Mouse (Mus musculus) thymus, adult 2 months (tissue): ENCODE data around the gene Carns1. TPM values are rescaled to one million over a fixed set of nuclear protein-coding genes. Genes with fewer than 3 reads are reported as not detected.

Experiments used
- DNase-seq: peaks from one replicate; pipeline ENCODE4 v3.0.0; 2021
- H3K27ac ChIP-seq: fragments of 200-500 bp; 2 replicates; pipeline ENCODE4 v1.5.1; 2012; ENCODE audit warnings: low read length, control low read depth; ENCODE audit not compliant: control insufficient read depth, insufficient read depth
- H3K27me3 ChIP-seq: fragments of 200-500 bp; 2 replicates; pipeline ENCODE4 v1.6.1; 2012; ENCODE audit warnings: mild to moderate bottlenecking, low read length, moderate library complexity, mixed read lengths; ENCODE audit not compliant: control insufficient read depth, insufficient read depth
- H3K36me3 ChIP-seq: fragments of 200-500 bp; 2 replicates; pipeline ENCODE4 v1.6.1; 2012; ENCODE audit warnings: mild to moderate bottlenecking, low read length, moderate library complexity; ENCODE audit not compliant: control insufficient read depth, insufficient read depth
- H3K4me1 ChIP-seq: fragments of 200-500 bp; replicated peaks from 2 replicates; pipeline ENCODE4 v1.6.1; 2012; ENCODE audit warnings: low read length; ENCODE audit not compliant: control insufficient read depth, insufficient read depth
- H3K4me3 ChIP-seq: fragments of 200-500 bp; 2 replicates; pipeline ENCODE4 v1.5.1; 2012; ENCODE audit warnings: mild to moderate bottlenecking, low read length, control low read depth, moderate library complexity; ENCODE audit not compliant: control insufficient read depth, insufficient read depth
- CTCF ChIP-seq: fragments of 200-500 bp; IDR thresholded peaks from 2 replicates; pipeline ENCODE4 v1.5.1; 2012; ENCODE audit warnings: mild to moderate bottlenecking, control low read depth, low read length, moderate library complexity, borderline replicate concordance; ENCODE audit not compliant: control insufficient read depth, poor library complexity, insufficient read depth; ENCODE audit errors: extremely low read depth
- POLR2A ChIP-seq: fragments of 200-500 bp; IDR thresholded peaks from 2 replicates; pipeline ENCODE4 v1.6.1; 2012; ENCODE audit warnings: mild to moderate bottlenecking, low read length, control low read depth, moderate library complexity; ENCODE audit not compliant: control insufficient read depth, poor library complexity, insufficient read depth; ENCODE audit errors: extremely low read depth
- WGBS: fragments of 180-500 bp; shearing (Covaris S2); methylation state at CpG from one replicate; pipeline ENCODE4 v1.1.7; 2018; 5-methylcytosine and 5-hydroxymethylcytosine counted together
- polyA plus RNA-seq: library from polyadenylated mRNA; depleted of rRNA; stranded (reverse); fragments of >200 nt; gene quantifications from 2 replicates; pipeline ENCODE4 v1.2.3, GENCODE M21; 2012

Gene Carns1
- polyA plus RNA-seq, 1 experiment = 95.5 TPM

GRCm38 (mm10) chr19:4217855-4218254 lies 42.6 kb upstream of the Carns1 start:
- no peak for DNase-seq
- H3K4me3 ChIP-seq = no peak overlapping the region
- H3K27ac ChIP-seq = no peak overlapping the region
- H3K27me3 ChIP-seq = peaks cover 27% of the 10 kb centered on the region
- no peak for TF ChIP-seq CTCF
- no peak for TF ChIP-seq POLR2A
- peaks cover 63% of the 10 kb centered on the region for H3K4me1 ChIP-seq
- H3K36me3 ChIP-seq = no peaks in the 10 kb centered on the region
- 80% methylated on average over 3 of the region's 3 CpGs for WGBS

- Histone ChIP-seq H3K27ac (no peak overlapping the region), H3K4me1 (peaks cover 58% of the 10 kb centered on the region), H3K36me3 (no peaks in the 10 kb centered on the region), H3K4me3 (no peak overlapping the region), H3K27me3 (peaks cover 27% of the 10 kb centered on the region)
- no peak for TF ChIP-seq POLR2A
- no peak for TF ChIP-seq CTCF
- WGBS = 65% methylated on average over 5 of the region's 5 CpGs
- DNase-seq = no peak
Measured at GRCm38 (mm10) chr19:4217140-4217539, 41.9 kb upstream of the Carns1 start.

GRCm38 (mm10) chr19:4216041-4216685 lies 40.9 kb upstream of the Carns1 start:
- TF ChIP-seq CTCF (no peak), POLR2A (no peak)
- Histone ChIP-seq H3K4me3 (no peak overlapping the region), H3K36me3 (no peaks in the 10 kb centered on the region), H3K4me1 (peaks cover 49% of the 10 kb centered on the region), H3K27me3 (peaks cover 27% of the 10 kb centered on the region), H3K27ac (no peak overlapping the region)
- WGBS = 41% methylated on average over 14 of the region's 14 CpGs
- no peak for DNase-seq

- H3K27ac ChIP-seq = no peak overlapping the region
- TF ChIP-seq POLR2A (no peak), CTCF (no peak)
- whole genome bisulfite sequencing = 3% methylated on average over 19 of the region's 21 CpGs
- no peak for DNase-seq
- H3K27me3 ChIP-seq = peaks cover 27% of the 10 kb centered on the region
- H3K36me3 ChIP-seq = no peaks in the 10 kb centered on the region
- H3K4me1 ChIP-seq = peaks cover 41% of the 10 kb centered on the region
- H3K4me3 ChIP-seq = peak overlapping the region; percentile 64
Measured at GRCm38 (mm10) chr19:4215451-4215840, 40.2 kb upstream of the Carns1 start.

GRCm38 (mm10) chr19:4214771-4215450 lies 39.6 kb upstream of the Carns1 start:
- Histone ChIP-seq H3K4me3 (peak overlapping the region; percentile 64), H3K36me3 (no peaks in the 10 kb centered on the region), H3K4me1 (peaks cover 36% of the 10 kb centered on the region), H3K27ac (peak overlapping the region; percentile 10; the same call in 1 of the 2 replicates), H3K27me3 (peaks cover 27% of the 10 kb centered on the region)
- WGBS = under 1% methylated on average over 65 of the region's 81 CpGs
- no peak for DNase-seq
- no peak for TF ChIP-seq POLR2A
- no peak for TF ChIP-seq CTCF

- no peaks in the 10 kb centered on the region for H3K36me3 ChIP-seq
- H3K4me1 ChIP-seq = peaks cover 30% of the 10 kb centered on the region
- peak within 1 kb of the TSS; percentile 64 for H3K4me3 ChIP-seq
- peak within 1 kb of the TSS; percentile 10; the same call in 1 of the 2 replicates for H3K27ac ChIP-seq
- H3K27me3 ChIP-seq = peaks cover 27% of the 10 kb centered on the region
- DNase-seq = peak; percentile 63
- under 1% methylated on average over 47 of the region's 49 CpGs for WGBS
- TF ChIP-seq CTCF (no peak), POLR2A (no peak)
Measured at GRCm38 (mm10) chr19:4214071-4214770, 38.9 kb upstream of the Carns1 start, which contains the start of the genes Clcf1 and AC109138.7. Gene Clcf1, plus strand, starts transcription at chr19:4214238. Gene AC109138.7, plus strand, starts transcription at chr19:4214357.
